Mouse (Mus musculus): ENCODE measurements around the gene Hsp90ab1. TPM values are rescaled to one million over a fixed set of nuclear protein-coding genes. Genes with fewer than 3 reads are reported as not detected.
A peak's percentile ranks its signal among the peaks of the same experiment; 100 is the strongest.

Gene Hsp90ab1
- polyA plus RNA-seq, 1 experiment, result 3,708 TPM

DNA sequence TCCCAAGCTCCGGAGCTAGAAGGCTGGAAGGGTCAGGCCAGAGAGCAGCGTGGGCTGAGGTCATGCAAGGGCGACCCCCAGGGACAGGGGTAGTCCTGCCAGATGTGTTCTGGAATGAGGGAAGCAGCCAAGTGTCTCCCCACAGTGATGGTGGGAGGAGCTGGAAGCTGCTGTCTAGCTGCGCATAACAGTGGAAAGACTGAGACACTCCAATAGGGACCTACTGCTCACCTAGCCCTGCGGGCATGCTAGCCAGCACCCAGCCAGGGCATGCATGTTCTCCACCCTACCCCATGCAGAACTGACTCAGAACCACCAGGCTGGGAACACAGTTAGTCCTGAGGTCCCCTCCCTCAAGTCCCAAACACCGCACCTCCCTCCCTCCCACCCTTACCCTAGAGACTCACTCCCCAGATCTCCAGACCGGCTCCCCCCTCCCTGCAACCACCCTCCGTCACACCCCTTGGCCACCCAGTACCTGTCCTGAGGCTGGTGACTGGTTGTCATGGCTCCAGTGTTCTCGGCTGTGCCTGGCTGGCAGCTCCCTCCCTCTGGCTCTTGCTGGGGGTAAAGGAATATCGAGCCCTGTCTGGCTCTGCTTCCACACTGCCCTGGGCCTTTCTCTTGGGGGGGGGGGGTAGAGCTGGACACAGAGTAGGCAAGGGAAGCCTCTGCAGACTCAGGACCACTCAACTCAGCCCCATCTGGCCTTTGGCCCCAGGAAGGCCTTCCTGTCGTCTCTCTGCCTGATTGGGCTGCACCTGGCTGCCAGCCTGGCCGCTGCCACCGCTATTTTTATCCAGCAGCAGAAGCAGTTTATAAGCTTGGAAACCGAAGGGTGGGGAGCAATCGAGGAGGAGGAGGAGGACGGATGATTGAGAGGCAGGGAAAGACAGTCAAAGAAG, 18.9 kb upstream of the Hsp90ab1 start:
- H3K4me3 ChIP-seq (ENCODE audit: low read depth, low read length), result peak overlapping the region; percentile 40
- H3K27ac ChIP-seq (ENCODE audit: insufficient read depth, low read length), result 0 out of 2 replicates have a peak overlapping the region, but pooled peaks have one; percentile 16
- no peaks in the 10 kb centered on the region for H3K27me3 ChIP-seq (ENCODE audit: control insufficient read depth, insufficient read depth, low read length, poor library complexity, severe bottlenecking)

DNA sequence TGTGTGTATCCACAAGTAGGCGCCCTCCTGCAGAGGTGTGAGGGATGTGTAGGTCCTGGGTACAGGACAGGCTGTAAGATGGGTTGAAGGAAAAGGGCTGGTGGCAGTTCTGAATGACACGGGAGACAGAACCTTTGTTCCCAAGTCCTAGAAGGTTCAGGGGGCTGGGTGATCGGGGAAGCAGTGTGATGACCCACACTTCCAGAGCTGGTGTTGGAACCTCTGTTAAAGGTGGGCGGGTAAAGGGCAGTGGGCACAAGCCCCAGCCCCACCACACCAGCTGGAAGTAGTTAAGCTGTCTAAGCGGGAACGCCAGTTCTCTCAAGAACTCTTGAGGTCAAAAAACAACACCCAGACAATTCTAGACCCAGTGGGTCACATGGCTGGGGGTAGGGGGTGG, 17.3 kb upstream of the Hsp90ab1 start:
- H3K4me3 ChIP-seq (ENCODE audit: low read depth, low read length), result no peak overlapping the region
- no peak overlapping the region for H3K27ac ChIP-seq (ENCODE audit: insufficient read depth, low read length)
- H3K9me3 ChIP-seq (replicated peaks; ENCODE audit: control insufficient read depth, insufficient read depth, low read length, poor library complexity, severe bottlenecking), result no peaks in the 10 kb centered on the region
- H3K9ac ChIP-seq (ENCODE audit: low read depth, poor library complexity, severe bottlenecking), result no peak overlapping the region
- no peaks in the 10 kb centered on the region for H3K27me3 ChIP-seq (ENCODE audit: control insufficient read depth, insufficient read depth, low read length, poor library complexity, severe bottlenecking)
- H3K36me3 ChIP-seq (ENCODE audit: control insufficient read depth, insufficient read depth, low read length, poor library complexity, severe bottlenecking), result peaks cover 36% of the 10 kb centered on the region
- no peak for TF ChIP-seq EP300 (IDR thresholded peaks at IDR 0.05; ENCODE audit: insufficient read depth, low read depth, low read length)
- TF ChIP-seq CTCF (IDR thresholded peaks at IDR 0.05; ENCODE audit: low read depth, low read length), result no peak
- TF ChIP-seq POLR2A (IDR thresholded peaks at IDR 0.05; ENCODE audit: insufficient read depth, low read length), result no peak
- peaks cover 3% of the 10 kb centered on the region for H3K4me1 ChIP-seq (ENCODE audit: control insufficient read depth, insufficient read depth, low read length)

More for the DNA sequence above, 18.9 kb upstream of the Hsp90ab1 start:
- H3K9me3 ChIP-seq (replicated peaks; ENCODE audit: control insufficient read depth, insufficient read depth, low read length, poor library complexity, severe bottlenecking), result no peaks in the 10 kb centered on the region
- peaks cover 3% of the 10 kb centered on the region for H3K4me1 ChIP-seq (ENCODE audit: control insufficient read depth, insufficient read depth, low read length)
- H3K9ac ChIP-seq (ENCODE audit: low read depth, poor library complexity, severe bottlenecking), result peak overlapping the region; percentile 75; the same call in 1 of the 2 replicates
- H3K36me3 ChIP-seq (ENCODE audit: control insufficient read depth, insufficient read depth, low read length, poor library complexity, severe bottlenecking), result peaks cover 32% of the 10 kb centered on the region
- TF ChIP-seq EP300 (IDR thresholded peaks at IDR 0.05; ENCODE audit: insufficient read depth, low read depth, low read length) (peak; percentile 72), CTCF (IDR thresholded peaks at IDR 0.05; ENCODE audit: low read depth, low read length) (no peak)

DNA sequence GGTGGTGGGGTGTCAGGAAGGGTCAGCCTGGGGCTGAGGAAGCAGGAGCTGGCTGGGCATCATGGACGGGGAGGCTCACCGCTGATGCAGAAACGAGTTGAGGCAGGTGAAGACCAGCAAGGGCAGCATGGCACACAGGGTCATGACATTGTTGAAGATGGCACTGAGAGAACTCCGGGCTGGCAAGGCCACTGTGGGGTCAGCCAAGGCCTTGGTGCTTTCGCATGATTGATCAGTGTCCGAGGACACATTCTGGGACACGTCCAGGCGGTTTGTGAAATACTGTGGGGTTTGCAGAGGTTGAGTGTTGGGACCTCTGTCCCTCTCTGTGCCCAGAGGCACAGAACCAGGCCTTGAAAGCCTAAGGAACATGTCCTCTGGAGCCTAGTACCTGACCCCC, 16.8 kb upstream of the Hsp90ab1 start:
- no peak overlapping the region for H3K9ac ChIP-seq (ENCODE audit: low read depth, poor library complexity, severe bottlenecking)
- H3K9me3 ChIP-seq (replicated peaks; ENCODE audit: control insufficient read depth, insufficient read depth, low read length, poor library complexity, severe bottlenecking), result no peaks in the 10 kb centered on the region
- peaks cover 3% of the 10 kb centered on the region for H3K4me1 ChIP-seq (ENCODE audit: control insufficient read depth, insufficient read depth, low read length)
- no peak overlapping the region for H3K4me3 ChIP-seq (ENCODE audit: low read depth, low read length)
- TF ChIP-seq CTCF (IDR thresholded peaks at IDR 0.05; ENCODE audit: low read depth, low read length), result no peak
- no peak for TF ChIP-seq POLR2A (IDR thresholded peaks at IDR 0.05; ENCODE audit: insufficient read depth, low read length)
- TF ChIP-seq EP300 (IDR thresholded peaks at IDR 0.05; ENCODE audit: insufficient read depth, low read depth, low read length), result no peak
- H3K27me3 ChIP-seq (ENCODE audit: control insufficient read depth, insufficient read depth, low read length, poor library complexity, severe bottlenecking), result no peaks in the 10 kb centered on the region
- H3K27ac ChIP-seq (ENCODE audit: insufficient read depth, low read length), result no peak overlapping the region
- H3K36me3 ChIP-seq (ENCODE audit: control insufficient read depth, insufficient read depth, low read length, poor library complexity, severe bottlenecking), result peaks cover 36% of the 10 kb centered on the region

DNA sequence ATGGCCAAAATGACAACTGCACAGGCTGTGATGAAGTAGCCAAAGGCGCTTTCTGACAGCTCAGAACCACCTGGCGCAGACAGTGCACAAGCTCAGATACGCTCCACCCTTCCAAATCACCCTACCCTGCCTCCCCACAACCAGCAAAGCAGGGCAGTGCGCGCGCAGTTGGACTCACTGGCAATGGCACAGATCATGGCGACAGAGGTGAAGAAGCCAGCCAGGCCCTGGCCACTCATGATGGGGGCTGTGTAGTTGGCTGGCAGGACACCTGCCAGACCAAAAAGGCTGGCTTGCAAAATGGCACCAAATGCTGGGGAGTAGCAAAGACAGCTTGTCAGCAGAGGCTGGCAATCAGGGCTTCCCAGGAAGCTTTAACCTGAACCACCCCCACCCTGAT, 16.2 kb upstream of the Hsp90ab1 start:
- H3K9me3 ChIP-seq (replicated peaks; ENCODE audit: control insufficient read depth, insufficient read depth, low read length, poor library complexity, severe bottlenecking), result no peaks in the 10 kb centered on the region
- TF ChIP-seq EP300 (IDR thresholded peaks at IDR 0.05; ENCODE audit: insufficient read depth, low read depth, low read length) (no peak), CTCF (IDR thresholded peaks at IDR 0.05; ENCODE audit: low read depth, low read length) (no peak), POLR2A (IDR thresholded peaks at IDR 0.05; ENCODE audit: insufficient read depth, low read length) (no peak)
- peaks cover 36% of the 10 kb centered on the region for H3K36me3 ChIP-seq (ENCODE audit: control insufficient read depth, insufficient read depth, low read length, poor library complexity, severe bottlenecking)
- no peak overlapping the region for H3K27ac ChIP-seq (ENCODE audit: insufficient read depth, low read length)
- H3K27me3 ChIP-seq (ENCODE audit: control insufficient read depth, insufficient read depth, low read length, poor library complexity, severe bottlenecking), result no peaks in the 10 kb centered on the region
- no peak overlapping the region for H3K4me3 ChIP-seq (ENCODE audit: low read depth, low read length)
- H3K9ac ChIP-seq (ENCODE audit: low read depth, poor library complexity, severe bottlenecking), result no peak overlapping the region
- peaks cover 3% of the 10 kb centered on the region for H3K4me1 ChIP-seq (ENCODE audit: control insufficient read depth, insufficient read depth, low read length)

DNA sequence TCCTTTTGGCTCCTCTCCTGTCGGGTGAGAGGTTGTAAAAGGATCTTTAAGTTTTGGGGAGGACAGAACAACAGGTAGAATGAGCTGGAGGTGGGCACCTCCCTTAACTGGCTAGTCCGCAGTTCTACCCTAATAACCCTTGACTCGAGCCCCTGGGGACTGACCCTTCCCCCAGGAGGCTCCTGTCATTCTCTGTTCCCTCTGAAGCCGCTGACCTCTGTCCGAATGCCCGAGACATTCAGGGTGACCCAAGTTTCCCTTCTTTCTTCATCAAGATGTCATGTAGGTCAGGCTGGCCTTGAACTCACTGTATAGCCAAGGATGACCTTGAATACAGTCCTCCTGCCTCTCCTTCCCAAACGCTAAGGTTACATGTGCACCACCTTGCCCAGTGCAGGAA, 15.3 kb upstream of the Hsp90ab1 start:
- Histone ChIP-seq H3K36me3 (ENCODE audit: control insufficient read depth, insufficient read depth, low read length, poor library complexity, severe bottlenecking) (peaks cover 36% of the 10 kb centered on the region), H3K9me3 (replicated peaks; ENCODE audit: control insufficient read depth, insufficient read depth, low read length, poor library complexity, severe bottlenecking) (no peaks in the 10 kb centered on the region), H3K27ac (ENCODE audit: insufficient read depth, low read length) (no peak overlapping the region), H3K4me1 (ENCODE audit: control insufficient read depth, insufficient read depth, low read length) (peaks cover 3% of the 10 kb centered on the region), H3K27me3 (ENCODE audit: control insufficient read depth, insufficient read depth, low read length, poor library complexity, severe bottlenecking) (no peaks in the 10 kb centered on the region), H3K4me3 (ENCODE audit: low read depth, low read length) (no peak overlapping the region), H3K9ac (ENCODE audit: low read depth, poor library complexity, severe bottlenecking) (no peak overlapping the region)
- TF ChIP-seq POLR2A (IDR thresholded peaks at IDR 0.05; ENCODE audit: insufficient read depth, low read length), result no peak
- TF ChIP-seq EP300 (IDR thresholded peaks at IDR 0.05; ENCODE audit: insufficient read depth, low read depth, low read length), result no peak
- TF ChIP-seq CTCF (IDR thresholded peaks at IDR 0.05; ENCODE audit: low read depth, low read length), result no peak

DNA sequence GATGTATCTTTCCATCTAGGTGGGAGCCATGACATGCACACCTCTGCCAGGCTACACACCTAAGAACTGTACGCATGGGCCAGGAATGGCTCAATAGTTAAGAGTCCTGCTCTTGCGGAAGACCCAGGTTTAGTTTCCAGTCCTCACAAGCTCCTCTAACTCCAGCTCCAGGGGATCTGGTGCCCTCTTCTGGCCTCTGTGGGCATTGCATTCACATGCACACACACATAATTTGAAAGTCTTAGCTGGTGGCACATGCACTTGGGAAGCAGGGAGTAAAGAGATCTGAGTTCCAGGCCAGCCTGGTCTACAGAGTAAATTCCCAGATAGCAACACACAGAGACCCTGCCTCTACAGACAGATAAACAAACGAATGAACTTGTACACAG, 13.4 kb upstream of the Hsp90ab1 start:
- Histone ChIP-seq H3K27me3 (ENCODE audit: control insufficient read depth, insufficient read depth, low read length, poor library complexity, severe bottlenecking) (no peaks in the 10 kb centered on the region), H3K36me3 (ENCODE audit: control insufficient read depth, insufficient read depth, low read length, poor library complexity, severe bottlenecking) (peaks cover 36% of the 10 kb centered on the region), H3K9me3 (replicated peaks; ENCODE audit: control insufficient read depth, insufficient read depth, low read length, poor library complexity, severe bottlenecking) (no peaks in the 10 kb centered on the region), H3K4me1 (ENCODE audit: control insufficient read depth, insufficient read depth, low read length) (peaks cover 3% of the 10 kb centered on the region), H3K27ac (ENCODE audit: insufficient read depth, low read length) (0 out of 2 replicates have a peak overlapping the region, but pooled peaks have one; percentile 40), H3K9ac (ENCODE audit: low read depth, poor library complexity, severe bottlenecking) (no peak overlapping the region), H3K4me3 (ENCODE audit: low read depth, low read length) (no peak overlapping the region)
- no peak for TF ChIP-seq EP300 (IDR thresholded peaks at IDR 0.05; ENCODE audit: insufficient read depth, low read depth, low read length)
- no peak for TF ChIP-seq POLR2A (IDR thresholded peaks at IDR 0.05; ENCODE audit: insufficient read depth, low read length)
- TF ChIP-seq CTCF (IDR thresholded peaks at IDR 0.05; ENCODE audit: low read depth, low read length), result peak; percentile 75
